Mouse (Mus musculus) urinary bladder, postnatal 4 days (tissue): Measurements from ENCODE around the gene Gm14525.
"Not testable (repeated sequence)": the region's sequence is repeated elsewhere in the genome, so short reads cannot be mapped to it uniquely, and the experiment has no call there.

ENCODE experiments used
- DNase-seq, 2 experiments: peaks; one replicate each; pipeline ENCODE4 v3.0.0; 2021 to 2022; ENCODE audit warnings: low spot score in 2 of 2

Gm14525 gene

GRCm38 (mm10) chrX:26702538-26702937 lies at the start of gene Gm14525:
Gene Gm14525 (minus strand): TSS chrX:26702638.
- not testable (repeated sequence) for DNase-seq
